In the genomic region with DNA sequence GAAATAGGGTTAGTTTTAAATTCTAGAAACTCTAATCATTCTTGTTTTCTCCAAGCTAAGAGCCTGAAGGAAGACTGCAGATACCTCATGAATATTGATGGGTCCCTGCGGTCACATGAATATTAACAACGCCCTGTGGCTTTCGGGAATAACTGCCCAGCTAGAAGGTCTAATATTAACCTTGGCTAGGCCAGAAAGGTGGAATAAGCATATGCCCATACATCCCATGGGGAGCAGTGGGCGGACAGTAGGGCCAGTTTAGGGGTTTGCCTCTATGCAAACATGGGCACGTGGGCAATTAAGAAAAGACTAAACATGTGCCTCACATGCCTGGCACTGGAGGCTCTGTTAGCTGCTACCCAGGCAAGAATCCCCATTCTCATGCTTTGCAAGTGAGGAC, we compare ENCODE assay signal across 29 mouse cellular contexts.
DNase-seq lines count a peak whose midpoint lies in the region; ATAC-seq and TF ChIP-seq lines count a peak whose summit lies in the region.
"Had no signal": no experiment of that assay in that cellular context is flagged by ENCODE, and none has a peak within 500 bp of the region (broad histone marks: within the 10 kb centered on the region; RNA-seq: fewer than 3 reads in every experiment).

No protein-coding gene starts in this region.

- H3K27me3 ChIP-seq in heart, embryonic 11.5 days (ENCODE audit: control insufficient read depth, insufficient read depth, low read length): no peaks in the 10 kb centered on the region; the same call in 1 of the 2 replicates
- no peaks in the 10 kb centered on the region for H3K27me3 ChIP-seq in midbrain, embryonic 12.5 days
- H3K27me3 ChIP-seq in midbrain, embryonic 10.5 days (ENCODE audit: low read depth, poor library complexity, severe bottlenecking): no peaks in the 10 kb centered on the region
- H3K27me3 ChIP-seq in hindbrain, embryonic 16.5 days (replicated peaks; ENCODE audit: control insufficient read depth, insufficient read depth, low read length): no peaks in the 10 kb centered on the region
- H3K27me3 ChIP-seq: embryonic facial prominence, embryonic 13.5 days; forebrain, embryonic 12.5 days; heart, embryonic 15.5 days; hindbrain, embryonic 12.5 days; intestine, embryonic 15.5 days had no signal

- no peak for TF ChIP-seq CTCF in brain, embryonic 14.5 days (IDR thresholded peaks at IDR 0.05; ENCODE audit: borderline replicate concordance, extremely low read depth, insufficient read depth, insufficient read length)

- no peak for ATAC-seq in heart, embryonic 11.5 days (replicated peaks; ENCODE audit: insufficient number of reproducible peaks, low FRiP score, low TSS enrichment)
- ATAC-seq in midbrain, embryonic 12.5 days (ENCODE audit: low FRiP score, low read depth): no peak
- ATAC-seq in hindbrain, embryonic 16.5 days: no peak
- ATAC-seq: forebrain, embryonic 16.5 days; intestine, embryonic 15.5 days had no signal

- 65% methylated on average over 5 of the region's 5 CpGs for WGBS in heart, embryonic 11.5 days (ENCODE audit: insufficient replicate concordance)
- 44% methylated on average over 5 of the region's 5 CpGs for WGBS in midbrain, embryonic 12.5 days
- 57% methylated on average over 5 of the region's 5 CpGs for WGBS in midbrain, embryonic 10.5 days
- WGBS in hindbrain, embryonic 16.5 days: 26% methylated on average over 5 of the region's 5 CpGs

- no peak overlapping the region for H3K9ac ChIP-seq in heart, embryonic 11.5 days (ENCODE audit: low read depth, low read length)
- H3K9ac ChIP-seq in midbrain, embryonic 12.5 days (replicated peaks): no peak overlapping the region
- H3K9ac ChIP-seq in hindbrain, embryonic 16.5 days (ENCODE audit: low read depth, low read length): no peak overlapping the region
- H3K9ac ChIP-seq: embryonic facial prominence, embryonic 13.5 days; forebrain, embryonic 12.5 days; heart, embryonic 12.5 days; heart, embryonic 15.5 days; hindbrain, embryonic 12.5 days; hindbrain, embryonic 15.5 days; intestine, embryonic 15.5 days had no signal

- no peak overlapping the region for H3K4me3 ChIP-seq in heart, embryonic 11.5 days (ENCODE audit: low read depth, low read length)
- H3K4me3 ChIP-seq in midbrain, embryonic 12.5 days: no peak overlapping the region
- H3K4me3 ChIP-seq in midbrain, embryonic 10.5 days: no peak overlapping the region
- no peak overlapping the region for H3K4me3 ChIP-seq in hindbrain, embryonic 16.5 days (ENCODE audit: low read length)
- H3K4me3 ChIP-seq: embryonic facial prominence, embryonic 10.5 days; embryonic facial prominence, embryonic 13.5 days; erythroblast, embryonic 14.5 days; forebrain, embryonic 12.5 days; heart, embryonic 12.5 days; heart, embryonic 15.5 days; hindbrain, embryonic 12.5 days; hindbrain, embryonic 15.5 days; intestine, embryonic 15.5 days had no signal

- peak; percentile 72 for DNase-seq in heart, adult 11 months
- DNase-seq in midbrain, embryonic 10.5 days (ENCODE audit: low spot score): no peak
- DNase-seq in brain, embryonic 14.5 days (ENCODE audit: low read depth): peak; percentile 40
- DNase-seq in frontal cortex, postnatal 25 days (ENCODE audit: low spot score in 2 of 2): no peak
- DNase-seq: adrenal gland, adult 2 months; adrenal gland, postnatal 14 days; B cell, adult 2 months; cerebellum, adult 11-12 months; cerebellum, adult 8-10 months; cerebellum, postnatal 10 days; cerebellum, postnatal 36 days; embryo, embryonic 11 days; gastrocnemius, postnatal 10 days; gastrocnemius, postnatal 36 days; heart, postnatal 10 days; heart, postnatal 36 days had no signal

- no peaks in the 10 kb centered on the region for H3K9me3 ChIP-seq in heart, embryonic 11.5 days (replicated peaks; ENCODE audit: control insufficient read depth, low read length)
- no peaks in the 10 kb centered on the region for H3K9me3 ChIP-seq in midbrain, embryonic 12.5 days
- no peaks in the 10 kb centered on the region for H3K9me3 ChIP-seq in midbrain, embryonic 10.5 days (replicated peaks)
- no peaks in the 10 kb centered on the region; the same call in 1 of the 2 replicates for H3K9me3 ChIP-seq in hindbrain, embryonic 16.5 days (ENCODE audit: control insufficient read depth, low read length)
- H3K9me3 ChIP-seq: embryonic facial prominence, embryonic 10.5 days; embryonic facial prominence, embryonic 13.5 days; forebrain, embryonic 12.5 days; heart, embryonic 12.5 days; heart, embryonic 15.5 days; hindbrain, embryonic 12.5 days; hindbrain, embryonic 15.5 days; intestine, embryonic 15.5 days had no signal

- no peak overlapping the region for H3K27ac ChIP-seq in heart, embryonic 11.5 days (ENCODE audit: low read depth, low read length)
- H3K27ac ChIP-seq in midbrain, embryonic 12.5 days (replicated peaks): peak overlapping the region; percentile 3; the same call in 1 of the 2 replicates
- no peak overlapping the region for H3K27ac ChIP-seq in midbrain, embryonic 10.5 days (replicated peaks)
- no peak overlapping the region for H3K27ac ChIP-seq in hindbrain, embryonic 16.5 days (ENCODE audit: low read depth, low read length)
- H3K27ac ChIP-seq: embryonic facial prominence, embryonic 10.5 days; embryonic facial prominence, embryonic 13.5 days; forebrain, embryonic 12.5 days; heart, embryonic 15.5 days; hindbrain, embryonic 12.5 days; hindbrain, embryonic 15.5 days; intestine, embryonic 15.5 days had no signal

- no peaks in the 10 kb centered on the region for H3K4me1 ChIP-seq in heart, embryonic 11.5 days (ENCODE audit: control insufficient read depth, insufficient read depth, low read length)
- H3K4me1 ChIP-seq in midbrain, embryonic 12.5 days: peaks cover 7% of the 10 kb centered on the region
- H3K4me1 ChIP-seq in midbrain, embryonic 10.5 days: peaks cover 8% of the 10 kb centered on the region
- H3K4me1 ChIP-seq in hindbrain, embryonic 16.5 days (ENCODE audit: control insufficient read depth, insufficient read depth, low read depth, low read length): no peaks in the 10 kb centered on the region; the same call in 1 of the 2 replicates
- H3K4me1 ChIP-seq: embryonic facial prominence, embryonic 10.5 days; heart, embryonic 12.5 days; heart, embryonic 15.5 days; hindbrain, embryonic 15.5 days had no signal

- no peaks in the 10 kb centered on the region for H3K36me3 ChIP-seq in heart, embryonic 11.5 days (ENCODE audit: control insufficient read depth, insufficient read depth, low read length)
- no peaks in the 10 kb centered on the region for H3K36me3 ChIP-seq in midbrain, embryonic 12.5 days
- no peaks in the 10 kb centered on the region for H3K36me3 ChIP-seq in midbrain, embryonic 10.5 days
- no peaks in the 10 kb centered on the region for H3K36me3 ChIP-seq in hindbrain, embryonic 16.5 days (ENCODE audit: control insufficient read depth, insufficient read depth, low read length)
- H3K36me3 ChIP-seq: embryonic facial prominence, embryonic 10.5 days; embryonic facial prominence, embryonic 13.5 days; forebrain, embryonic 12.5 days; heart, embryonic 12.5 days; heart, embryonic 15.5 days; hindbrain, embryonic 12.5 days; hindbrain, embryonic 15.5 days; intestine, embryonic 15.5 days had no signal

- H3K4me2 ChIP-seq in heart, embryonic 11.5 days: no peak overlapping the region
- H3K4me2 ChIP-seq in midbrain, embryonic 12.5 days (replicated peaks): no peak overlapping the region
- no peak overlapping the region for H3K4me2 ChIP-seq in hindbrain, embryonic 16.5 days (ENCODE audit: low read length)
- H3K4me2 ChIP-seq: embryonic facial prominence, embryonic 13.5 days; forebrain, embryonic 12.5 days; heart, embryonic 12.5 days; heart, embryonic 15.5 days; hindbrain, embryonic 12.5 days; hindbrain, embryonic 15.5 days; intestine, embryonic 15.5 days had no signal

- no peak for TF ChIP-seq POLR2A in brain, embryonic 14.5 days (IDR thresholded peaks at IDR 0.05; ENCODE audit: borderline replicate concordance, extremely low read depth, insufficient read depth, insufficient read length, poor library complexity, severe bottlenecking)

Comparison
In these comparisons a context has a peak if more than half of its experiments do, and no peak if none do; other contexts are left out.
1. DNase-seq: peak in heart, adult 11 months (single experiment) and brain, embryonic 14.5 days (single experiment); none in midbrain, embryonic 10.5 days (single experiment) and frontal cortex, postnatal 25 days (0 of 2).